Mouse (Mus musculus): ENCODE data around the gene Gm21060. TPM values are rescaled to one million over a fixed set of nuclear protein-coding genes. Genes with fewer than 3 reads are reported as not detected.
"Not testable (repeated sequence)": the region's sequence is repeated elsewhere in the genome, so short reads cannot be mapped to it uniquely, and the experiment has no call there.

Gm21060 gene
- polyA plus RNA-seq, 1 experiment from 2014 or later = not detected

DNA sequence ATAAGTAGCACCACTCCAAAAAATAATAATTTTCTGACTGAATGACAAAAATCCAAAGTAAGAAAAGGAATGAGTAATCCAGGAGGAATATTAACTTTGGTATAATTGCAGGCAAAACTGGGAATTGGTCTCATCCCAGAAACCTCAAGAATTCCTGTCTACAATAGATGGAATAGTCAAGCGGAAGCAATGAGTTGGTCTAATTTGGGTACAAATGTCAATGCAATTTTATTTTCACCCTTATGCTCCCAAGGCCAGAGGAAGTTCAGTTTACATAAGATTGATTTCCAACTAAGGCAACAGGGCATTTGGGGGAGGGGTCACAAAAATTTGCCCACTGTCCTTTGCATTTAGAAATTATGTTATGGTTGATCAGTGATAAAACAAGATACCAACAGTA is 21.4 kb downstream of the Gm21060 start:
- H3K4me1 ChIP-seq (replicated peaks; ENCODE audit: control insufficient read depth, insufficient read depth, low read length) = no peaks in the 10 kb centered on the region
- TF ChIP-seq CTCF (IDR thresholded peaks at IDR 0.05; ENCODE audit: low read depth) = no peak
- H3K4me3 ChIP-seq (ENCODE audit: low read depth, low read length) = no peak overlapping the region
- H3K4me2 ChIP-seq (replicated peaks; ENCODE audit: low read depth) = no peak overlapping the region
- 89% methylated on average over 1 of the region's 1 CpGs for WGBS
- ATAC-seq = no peak
- no peak overlapping the region for H3K9ac ChIP-seq (ENCODE audit: low read depth, low read length)
- H3K27ac ChIP-seq (ENCODE audit: low read depth, low read length) = no peak overlapping the region
- H3K36me3 ChIP-seq (ENCODE audit: control insufficient read depth, insufficient read depth) = no peaks in the 10 kb centered on the region
- no peaks in the 10 kb centered on the region for H3K9me3 ChIP-seq (ENCODE audit: control insufficient read depth)
- H3K27me3 ChIP-seq (replicated peaks; ENCODE audit: control insufficient read depth, insufficient read depth, low read length) = no peaks in the 10 kb centered on the region

- not testable (repeated sequence) for ATAC-seq; H3K4me1 ChIP-seq (replicated peaks; ENCODE audit: control insufficient read depth, insufficient read depth, low read length); H3K9ac ChIP-seq (ENCODE audit: low read depth, low read length); H3K27me3 ChIP-seq (replicated peaks; ENCODE audit: control insufficient read depth, insufficient read depth, low read length); H3K36me3 ChIP-seq (ENCODE audit: control insufficient read depth, insufficient read depth); H3K27ac ChIP-seq (ENCODE audit: low read depth, low read length); H3K4me2 ChIP-seq (replicated peaks; ENCODE audit: low read depth); H3K4me3 ChIP-seq (ENCODE audit: low read depth, low read length); H3K9me3 ChIP-seq (ENCODE audit: control insufficient read depth)
- whole genome bisulfite sequencing = 28% methylated on average over 11 of the region's 11 CpGs
Observed at GRCm38 (mm10) chr19:61269141-61269540, 27.7 kb downstream of the Gm21060 start.

DNA sequence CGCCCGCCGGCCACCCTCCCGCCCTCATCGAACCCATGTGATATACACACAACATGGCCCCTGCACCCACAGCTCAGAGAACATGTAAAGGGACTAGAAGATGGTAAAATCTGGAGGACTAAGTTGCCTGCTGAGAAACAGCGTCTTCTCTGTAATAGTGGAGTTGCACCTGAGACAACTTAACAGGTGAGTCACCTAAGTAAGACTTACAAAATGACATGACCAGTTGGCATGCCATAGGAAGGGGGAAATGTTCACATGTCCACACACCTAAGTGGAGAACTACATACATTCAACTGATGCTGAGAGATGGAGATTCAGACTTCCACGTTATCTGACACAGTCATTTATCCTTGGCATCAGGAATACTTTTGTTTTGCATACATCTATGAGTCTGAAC is 29.7 kb downstream of the Gm21060 start:
- Histone ChIP-seq H3K4me3 (ENCODE audit: low read depth, low read length) (no peak overlapping the region), H3K27ac (ENCODE audit: low read depth, low read length) (no peak overlapping the region), H3K9me3 (ENCODE audit: control insufficient read depth) (no peaks in the 10 kb centered on the region), H3K4me1 (replicated peaks; ENCODE audit: control insufficient read depth, insufficient read depth, low read length) (no peaks in the 10 kb centered on the region), H3K27me3 (replicated peaks; ENCODE audit: control insufficient read depth, insufficient read depth, low read length) (no peaks in the 10 kb centered on the region), H3K4me2 (replicated peaks; ENCODE audit: low read depth) (no peak overlapping the region), H3K36me3 (ENCODE audit: control insufficient read depth, insufficient read depth) (no peaks in the 10 kb centered on the region), H3K9ac (ENCODE audit: low read depth, low read length) (no peak overlapping the region)
- no peak for TF ChIP-seq CTCF (IDR thresholded peaks at IDR 0.05; ENCODE audit: low read depth)
- WGBS = 20% methylated on average over 7 of the region's 7 CpGs
- no peak for ATAC-seq

GRCm38 (mm10) chr19:61266651-61267050 is 30.2 kb downstream of the Gm21060 start:
- Histone ChIP-seq H3K27ac (ENCODE audit: low read depth, low read length) (no peak overlapping the region), H3K4me3 (ENCODE audit: low read depth, low read length) (no peak overlapping the region), H3K9me3 (ENCODE audit: control insufficient read depth) (no peaks in the 10 kb centered on the region), H3K4me1 (replicated peaks; ENCODE audit: control insufficient read depth, insufficient read depth, low read length) (no peaks in the 10 kb centered on the region), H3K4me2 (replicated peaks; ENCODE audit: low read depth) (no peak overlapping the region), H3K27me3 (replicated peaks; ENCODE audit: control insufficient read depth, insufficient read depth, low read length) (no peaks in the 10 kb centered on the region), H3K36me3 (ENCODE audit: control insufficient read depth, insufficient read depth) (no peaks in the 10 kb centered on the region), H3K9ac (ENCODE audit: low read depth, low read length) (no peak overlapping the region)
- WGBS = 3% methylated on average over 25 of the region's 26 CpGs
- no peak for ATAC-seq
- TF ChIP-seq CTCF (IDR thresholded peaks at IDR 0.05; ENCODE audit: low read depth) = no peak

GRCm38 (mm10) chr19:61266246-61266615 is 30.6 kb downstream of the Gm21060 start:
- Histone ChIP-seq H3K4me2 (replicated peaks; ENCODE audit: low read depth) (no peak overlapping the region), H3K36me3 (ENCODE audit: control insufficient read depth, insufficient read depth) (no peaks in the 10 kb centered on the region), H3K4me1 (replicated peaks; ENCODE audit: control insufficient read depth, insufficient read depth, low read length) (no peaks in the 10 kb centered on the region; the same call in 1 of the 2 replicates), H3K27ac (ENCODE audit: low read depth, low read length) (no peak overlapping the region), H3K9me3 (ENCODE audit: control insufficient read depth) (no peaks in the 10 kb centered on the region), H3K4me3 (ENCODE audit: low read depth, low read length) (no peak overlapping the region), H3K9ac (ENCODE audit: low read depth, low read length) (no peak overlapping the region), H3K27me3 (replicated peaks; ENCODE audit: control insufficient read depth, insufficient read depth, low read length) (no peaks in the 10 kb centered on the region)
- no peak for ATAC-seq
- WGBS = 2% methylated on average over 12 of the region's 12 CpGs
- TF ChIP-seq CTCF (IDR thresholded peaks at IDR 0.05; ENCODE audit: low read depth) = no peak

DNA sequence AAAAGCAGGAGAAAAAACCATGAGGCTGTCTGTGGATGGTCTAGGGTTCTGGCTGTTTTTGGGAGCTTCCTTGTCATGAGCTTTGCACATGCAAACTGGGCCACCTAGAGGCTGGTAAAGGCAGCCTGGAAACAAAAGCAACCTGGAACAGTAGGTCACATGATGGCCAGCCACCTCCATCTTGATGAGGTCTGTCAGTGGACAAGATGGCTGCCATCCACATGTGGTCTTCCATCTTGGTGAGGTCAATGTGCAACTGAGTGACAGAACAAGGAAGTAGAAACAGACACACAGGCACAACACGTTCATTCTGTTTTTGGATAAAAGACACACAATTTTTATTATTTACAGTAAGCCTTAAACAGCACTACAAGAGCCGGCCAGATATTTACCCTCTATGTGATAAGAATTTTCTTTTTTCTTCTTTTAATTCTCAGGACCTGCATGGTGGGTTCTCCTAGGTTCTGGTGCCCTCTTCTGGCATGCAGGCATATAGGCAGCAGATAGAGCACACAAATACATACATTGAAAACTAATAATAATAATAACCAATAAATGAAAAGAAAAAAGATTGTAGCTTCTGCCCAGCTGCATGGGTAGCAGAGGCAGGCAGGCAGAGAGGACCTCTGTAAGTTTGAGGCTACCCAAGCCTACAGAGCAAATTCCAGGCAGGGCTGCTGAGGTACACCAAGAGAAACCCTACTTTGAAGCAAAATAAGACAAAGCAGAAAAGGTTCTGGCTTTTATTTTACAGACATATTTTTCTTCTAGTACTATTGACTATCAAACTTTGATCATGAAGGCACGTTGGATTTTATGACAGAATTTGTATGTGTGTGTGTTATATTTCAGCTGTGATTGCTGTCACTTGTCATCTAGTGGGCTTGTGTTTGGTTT is 31.3 kb downstream of the Gm21060 start:
- Histone ChIP-seq H3K27me3 (replicated peaks; ENCODE audit: control insufficient read depth, insufficient read depth, low read length) (no peaks in the 10 kb centered on the region), H3K4me3 (ENCODE audit: low read depth, low read length) (no peak overlapping the region), H3K4me1 (replicated peaks; ENCODE audit: control insufficient read depth, insufficient read depth, low read length) (no peaks in the 10 kb centered on the region; the same call in 1 of the 2 replicates), H3K9ac (ENCODE audit: low read depth, low read length) (no peak overlapping the region), H3K27ac (ENCODE audit: low read depth, low read length) (no peak overlapping the region), H3K9me3 (ENCODE audit: control insufficient read depth) (no peaks in the 10 kb centered on the region), H3K36me3 (ENCODE audit: control insufficient read depth, insufficient read depth) (no peaks in the 10 kb centered on the region), H3K4me2 (replicated peaks; ENCODE audit: low read depth) (no peak overlapping the region)
- TF ChIP-seq CTCF (IDR thresholded peaks at IDR 0.05; ENCODE audit: low read depth) = peak; percentile 71
- peak; percentile 46 for ATAC-seq
- 14% methylated on average over 3 of the region's 3 CpGs for WGBS
